Mouse (Mus musculus): ENCODE data around the gene Uncx.

Uncx gene

DNA sequence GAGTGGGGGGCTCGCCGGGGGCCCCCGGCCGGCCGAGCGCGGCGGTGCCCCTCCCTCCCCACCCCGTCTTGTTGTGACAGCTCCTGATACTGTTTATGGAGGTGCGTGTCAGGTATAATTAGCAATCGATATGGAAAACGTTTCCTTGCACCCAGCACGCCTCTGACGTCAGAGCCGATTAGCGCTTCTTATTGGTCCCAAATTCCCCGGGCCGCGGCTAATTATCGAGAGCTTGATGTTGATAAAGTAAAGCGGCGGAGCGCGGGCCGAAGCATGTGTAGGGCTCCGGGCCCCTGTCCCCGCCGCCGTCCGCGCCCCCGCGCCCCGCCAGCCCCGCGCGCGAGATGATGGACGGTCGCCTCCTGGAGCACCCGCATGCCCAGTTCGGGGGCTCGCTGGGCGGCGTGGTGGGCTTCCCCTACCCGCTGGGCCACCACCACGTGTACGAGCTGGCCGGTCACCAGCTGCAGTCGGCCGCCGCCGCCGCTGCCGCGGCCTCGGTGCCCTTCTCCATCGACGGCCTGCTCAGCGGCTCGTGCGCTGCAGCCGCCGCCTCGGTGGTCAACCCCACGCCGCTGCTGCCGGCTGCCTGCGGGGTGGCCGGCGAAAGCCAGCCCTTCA is 466 bp downstream of the Uncx start:
- no peak for DNase-seq

DNA sequence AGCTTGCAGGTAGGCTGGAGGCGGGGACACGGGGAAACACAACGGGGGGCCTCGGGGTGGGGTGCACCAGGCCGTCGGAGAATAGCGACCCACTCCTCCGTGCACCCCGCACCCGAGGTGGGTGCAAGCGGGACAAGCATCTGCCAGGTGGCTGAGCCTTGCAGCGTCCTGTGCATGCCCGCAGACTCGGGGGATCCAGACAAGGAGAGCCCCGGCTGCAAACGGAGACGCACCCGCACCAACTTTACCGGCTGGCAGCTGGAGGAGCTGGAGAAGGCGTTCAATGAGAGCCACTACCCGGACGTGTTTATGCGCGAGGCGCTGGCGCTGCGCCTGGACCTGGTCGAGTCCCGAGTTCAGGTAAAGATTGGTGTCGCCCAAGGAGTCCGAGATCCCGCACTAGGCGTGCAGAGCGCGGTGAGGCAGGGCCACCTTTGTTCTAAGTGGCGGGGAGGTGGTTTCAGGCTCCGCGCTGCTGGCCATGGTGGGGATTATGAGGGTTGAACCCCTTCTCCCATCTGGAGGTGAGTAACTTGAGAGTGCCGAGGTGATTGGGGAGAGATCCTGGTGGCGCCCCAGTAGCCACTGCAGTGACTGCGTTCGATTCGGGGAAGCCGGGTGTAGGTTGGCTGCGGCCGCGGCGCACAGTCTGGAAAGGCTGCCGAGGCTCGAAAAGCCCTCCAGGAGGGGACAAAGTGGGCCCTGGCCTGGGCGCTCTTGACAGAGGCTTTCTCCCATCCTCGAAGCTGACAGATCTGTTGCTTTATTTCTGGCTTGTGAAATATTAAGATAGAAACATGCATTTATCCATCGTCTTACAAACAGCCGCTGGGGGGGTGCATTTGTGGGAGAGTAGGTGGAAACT is 1.2 kb downstream of the Uncx start:
- DNase-seq, result no peak

DNA sequence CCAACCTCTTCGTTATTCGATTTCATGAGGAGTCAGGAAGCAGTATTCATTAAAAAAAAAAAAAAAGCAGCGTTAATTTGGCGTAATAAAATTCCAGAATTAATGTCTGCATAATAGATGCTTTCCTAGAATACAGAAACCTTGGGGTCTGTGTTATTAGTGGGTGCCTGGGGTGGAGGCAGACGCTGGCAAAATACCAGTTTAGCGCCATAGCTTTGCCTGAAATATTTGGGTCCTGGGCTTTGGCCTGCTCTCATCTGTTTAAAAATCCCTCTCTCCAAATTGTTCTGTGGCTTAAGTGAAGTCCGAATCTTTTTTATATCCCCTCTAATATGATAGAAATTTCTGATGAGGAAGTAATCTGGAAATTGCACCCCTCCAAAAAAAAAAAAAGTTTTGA is 1.9 kb downstream of the Uncx start:
- DNase-seq, result no peak

DNA sequence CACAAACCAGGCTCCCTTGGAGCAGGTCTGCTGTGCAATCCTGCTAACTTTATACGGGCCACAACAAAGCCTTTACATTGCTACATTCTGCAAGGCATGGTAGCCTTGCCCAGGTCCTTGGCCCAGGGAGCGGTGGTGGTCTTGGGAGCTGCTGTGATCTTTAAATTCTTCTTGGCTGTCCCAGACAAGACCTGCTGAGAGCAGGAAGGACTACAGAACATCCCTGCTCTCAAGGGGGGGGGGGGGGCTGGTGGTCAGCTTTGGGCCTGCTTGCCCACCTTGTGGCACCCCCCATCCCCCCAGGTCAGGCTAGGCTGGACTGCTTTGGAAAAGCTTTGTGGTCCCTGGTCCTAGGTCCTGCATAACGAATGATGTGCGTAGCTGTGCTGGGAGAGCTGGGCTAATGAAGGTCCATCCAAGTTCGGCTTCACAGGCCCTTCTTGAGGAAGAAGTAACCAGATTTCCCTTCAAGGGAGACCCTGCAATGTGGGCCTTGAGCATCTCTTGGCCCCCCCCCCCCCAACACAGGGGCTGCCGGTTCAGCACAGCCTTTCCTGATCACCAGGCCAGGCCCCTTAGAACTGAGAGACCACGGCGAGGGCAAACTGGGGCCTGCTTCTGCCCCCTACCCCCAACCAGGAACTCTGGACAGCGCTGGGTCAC is 2.5 kb downstream of the Uncx start:
- DNase-seq, result no peak

DNA sequence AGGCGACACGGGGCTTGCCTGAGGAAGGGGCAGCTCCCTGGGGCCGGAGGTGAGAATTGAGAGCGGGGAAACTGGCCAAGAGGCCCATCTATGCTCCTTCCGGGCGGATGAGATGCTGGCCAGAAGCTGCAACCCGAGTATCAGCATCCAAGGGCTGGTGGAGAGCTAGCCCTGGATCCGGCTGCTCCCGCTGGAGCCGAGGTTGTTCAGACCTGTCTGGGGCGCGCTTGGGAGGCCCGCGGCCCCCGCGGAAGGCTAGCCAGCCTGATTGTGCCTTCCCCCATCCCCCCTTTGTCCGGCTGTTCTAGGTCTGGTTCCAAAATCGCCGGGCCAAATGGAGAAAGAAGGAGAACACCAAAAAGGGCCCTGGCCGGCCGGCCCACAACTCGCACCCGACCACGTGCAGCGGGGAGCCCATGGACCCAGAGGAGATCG is 3.1 kb downstream of the Uncx start:
- DNase-seq, result no peak

DNA sequence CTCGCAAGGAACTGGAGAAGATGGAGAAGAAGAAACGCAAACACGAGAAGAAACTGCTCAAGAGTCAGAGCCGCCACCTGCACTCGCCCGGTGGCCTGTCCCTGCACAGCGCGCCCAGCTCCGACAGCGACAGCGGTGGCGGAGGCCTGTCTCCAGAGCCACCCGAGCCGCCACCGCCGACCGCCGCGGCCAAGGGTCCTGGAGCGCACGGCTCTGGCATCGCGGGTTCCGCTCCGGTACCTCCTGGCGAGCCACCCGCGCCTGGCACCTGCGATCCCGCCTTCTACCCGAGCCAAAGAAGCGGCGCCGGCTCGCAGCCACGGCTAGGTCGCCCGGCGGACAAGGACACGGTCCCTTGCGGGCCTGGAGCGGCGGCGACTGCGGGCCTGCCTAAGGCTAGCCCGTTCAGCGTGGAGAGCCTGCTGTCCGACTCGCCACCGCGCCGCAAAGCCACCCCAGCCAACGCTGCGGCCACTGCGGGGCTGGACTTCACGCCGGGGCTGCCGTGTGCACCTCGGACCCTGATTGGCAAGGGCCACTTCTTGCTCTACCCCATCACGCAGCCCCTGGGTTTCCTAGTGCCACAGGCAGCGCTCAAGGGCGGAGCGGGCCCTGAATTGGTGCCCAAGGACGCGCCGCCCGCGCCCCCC is 3.6 kb downstream of the Uncx start:
- DNase-seq, result no peak

DNA sequence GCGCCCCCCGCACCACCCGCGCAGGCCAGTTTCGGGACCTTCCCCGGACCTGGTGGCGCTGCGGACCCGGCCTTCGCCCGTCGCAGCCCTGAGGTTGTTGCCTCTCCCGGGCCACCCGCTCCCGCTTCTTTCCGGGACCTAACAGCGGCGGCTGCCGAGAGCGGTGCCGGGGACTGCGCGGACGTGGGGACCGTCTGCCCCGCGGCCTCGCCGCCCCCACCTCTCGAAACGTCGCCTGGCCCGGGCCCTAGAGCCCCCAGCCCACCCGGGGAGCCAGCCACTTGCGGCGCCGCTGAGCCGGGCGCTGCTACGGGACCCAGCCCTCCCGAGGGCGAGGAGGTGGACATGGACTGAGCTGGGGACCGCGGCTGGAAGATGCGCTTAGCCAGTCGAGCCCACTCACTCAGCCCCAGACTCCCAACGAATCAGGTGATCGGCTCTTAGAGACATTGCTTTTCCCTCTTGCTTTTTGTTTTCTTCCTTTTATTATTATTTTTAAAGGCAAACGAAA is 4.2 kb downstream of the Uncx start:
- DNase-seq, result no peak

DNA sequence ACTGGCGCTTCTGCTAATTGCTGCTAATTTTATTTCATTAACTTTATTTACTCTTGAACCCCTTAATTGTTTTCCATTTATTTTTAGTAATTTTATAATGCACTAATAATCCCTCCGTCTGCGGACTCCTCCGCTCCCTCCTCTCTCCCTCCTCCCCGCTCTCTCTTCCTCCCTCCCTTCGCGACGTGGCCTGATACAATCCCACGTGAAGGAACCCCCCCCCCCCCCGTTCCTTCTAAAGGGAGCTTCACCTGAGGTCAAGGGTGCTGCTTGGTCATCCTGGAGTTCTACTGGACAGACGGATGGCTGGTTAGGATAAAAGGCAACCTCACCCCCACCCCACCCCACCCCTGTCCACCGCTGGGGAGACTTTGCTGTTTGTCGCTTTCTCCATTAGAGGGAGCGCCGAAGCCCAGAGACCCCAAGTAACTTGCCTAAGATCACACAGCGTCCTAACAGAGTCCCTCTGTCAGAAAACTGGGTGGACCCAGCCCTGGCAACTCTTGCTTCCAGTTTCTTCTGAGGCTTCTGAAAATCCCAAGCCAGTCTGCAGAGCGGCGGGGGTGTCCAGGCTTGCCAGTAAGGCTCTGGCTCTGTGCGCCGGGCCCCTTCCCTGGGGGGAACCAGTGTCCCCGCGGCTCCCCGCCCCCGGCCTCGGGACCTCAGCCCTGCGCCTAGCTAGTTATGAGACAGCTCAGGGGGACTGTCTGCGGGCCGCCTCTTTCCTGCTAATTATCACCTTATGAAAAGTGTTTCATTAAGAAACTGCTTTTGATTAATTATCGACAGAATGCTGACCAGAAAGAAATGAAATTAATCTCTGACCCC is 10.4 kb downstream of the Uncx start:
- no peak for DNase-seq

DNA sequence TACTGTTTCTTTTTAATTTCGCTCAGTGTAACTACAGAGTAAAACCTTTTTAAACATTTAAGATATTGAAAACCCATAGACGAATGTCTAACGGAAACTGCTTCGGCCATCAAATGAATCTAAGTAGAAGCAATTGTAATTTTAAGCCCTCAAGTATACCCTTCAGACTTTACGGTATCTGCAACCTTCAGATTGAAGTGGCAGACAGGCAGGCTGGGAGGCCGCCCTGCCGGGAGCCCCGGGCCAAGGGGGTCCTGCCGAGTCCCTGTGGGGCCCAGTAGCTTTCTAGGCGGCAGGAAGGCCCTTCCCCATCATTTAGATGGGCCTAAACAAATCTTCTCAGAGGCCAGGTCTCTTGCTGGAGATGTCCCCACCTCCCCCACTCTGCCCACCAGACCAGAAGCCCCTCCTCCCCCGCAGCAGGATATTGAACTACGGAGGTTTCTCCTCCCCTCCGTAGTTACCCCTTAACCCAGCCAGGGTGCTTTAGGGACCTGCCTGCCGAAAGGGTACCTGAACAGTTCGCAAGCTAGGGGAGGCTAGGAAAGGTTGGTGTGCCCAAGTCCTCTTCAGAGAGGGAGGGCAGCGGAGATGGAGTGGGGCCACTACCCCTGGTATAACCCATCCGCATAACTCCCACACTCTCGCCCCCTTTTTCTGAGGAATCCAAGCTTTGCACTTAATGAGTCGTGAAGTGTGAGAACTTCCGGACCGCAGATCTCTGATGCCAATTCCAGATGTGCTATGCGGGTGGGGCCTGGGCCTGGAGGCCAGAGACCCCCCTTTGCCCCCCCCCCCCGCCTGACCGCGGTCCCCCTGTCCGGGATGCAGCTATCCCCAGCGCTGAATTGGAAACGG is 11.4 kb downstream of the Uncx start:
- DNase-seq, result no peak

DNA sequence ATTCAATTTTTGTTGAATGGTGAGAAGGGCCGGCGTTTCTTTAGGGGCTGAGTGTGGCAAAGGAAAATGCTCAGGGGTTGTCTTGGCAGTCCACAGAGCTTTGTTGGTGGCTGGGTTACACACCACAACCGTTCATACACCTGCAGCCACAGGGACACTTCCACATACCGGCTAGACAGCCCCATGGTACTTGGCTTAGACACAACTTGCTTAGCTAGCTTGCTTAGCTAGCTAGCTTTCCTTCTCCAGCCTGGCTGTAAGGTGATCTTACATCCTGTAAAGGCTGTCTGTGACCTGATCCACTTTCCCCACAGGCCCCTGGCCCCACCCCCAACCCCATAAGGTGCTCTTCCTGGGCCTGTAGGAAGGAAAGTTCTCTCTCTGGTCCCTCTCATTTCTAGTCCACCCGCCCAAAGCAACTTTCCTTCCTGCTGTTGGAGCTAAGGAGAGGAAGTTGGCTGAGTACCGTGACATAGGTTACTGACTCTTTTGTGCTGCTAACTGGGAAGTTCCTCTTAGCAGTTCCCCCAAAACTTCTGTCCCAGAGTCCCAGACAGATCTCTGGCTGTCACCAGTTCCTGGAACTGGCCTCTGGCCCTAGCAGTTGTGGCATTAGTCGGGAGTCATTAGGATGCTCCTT is 12.3 kb downstream of the Uncx start:
- DNase-seq, result no peak

DNA sequence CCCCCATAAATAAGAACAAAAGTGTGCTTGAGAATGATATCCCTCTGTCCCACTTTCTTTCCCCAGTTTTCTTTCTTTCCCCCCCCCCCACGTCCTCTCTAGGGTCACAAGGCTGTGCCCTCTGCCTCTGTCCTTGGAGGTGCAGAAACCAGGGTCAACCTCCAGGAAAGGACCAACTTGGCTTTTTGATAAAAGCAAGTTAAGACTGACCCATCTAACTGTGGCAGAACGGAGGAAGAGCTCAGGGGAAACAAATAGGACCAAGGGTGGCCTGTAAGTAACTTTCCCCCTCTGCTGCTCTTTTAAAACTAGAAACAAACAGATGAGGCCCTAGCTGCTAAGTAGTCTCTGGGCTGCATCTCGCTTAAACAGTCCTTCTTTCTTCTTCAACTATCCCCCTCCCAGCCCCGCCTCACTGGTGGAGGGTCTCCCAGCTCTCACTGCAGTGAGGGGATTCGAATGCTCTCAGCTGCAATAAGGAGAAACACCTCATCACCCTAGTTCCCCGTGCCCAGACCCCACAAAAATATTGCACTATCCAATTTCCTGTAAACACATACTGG is 12.9 kb downstream of the Uncx start:
- no peak for DNase-seq

DNA sequence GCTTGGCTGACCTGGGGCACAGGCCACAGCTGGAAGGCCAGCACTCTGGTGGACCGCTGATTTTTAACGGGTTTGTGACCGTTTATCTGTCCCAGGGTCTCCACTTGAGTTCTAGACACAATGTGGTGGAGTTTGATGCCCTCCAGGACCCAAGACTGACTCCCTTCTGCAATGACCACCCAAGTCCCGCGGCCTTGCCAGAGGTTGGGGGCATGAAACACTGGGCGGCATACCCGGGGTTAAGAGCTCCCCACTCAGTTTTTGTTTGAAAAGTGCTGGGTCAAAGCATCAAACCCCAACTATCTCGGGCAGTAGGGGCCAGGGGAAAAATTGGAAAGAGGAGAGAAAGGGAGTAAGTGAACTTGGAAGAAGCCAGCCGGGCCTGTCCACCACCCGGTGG is 13.8 kb downstream of the Uncx start:
- DNase-seq, result no peak

DNA sequence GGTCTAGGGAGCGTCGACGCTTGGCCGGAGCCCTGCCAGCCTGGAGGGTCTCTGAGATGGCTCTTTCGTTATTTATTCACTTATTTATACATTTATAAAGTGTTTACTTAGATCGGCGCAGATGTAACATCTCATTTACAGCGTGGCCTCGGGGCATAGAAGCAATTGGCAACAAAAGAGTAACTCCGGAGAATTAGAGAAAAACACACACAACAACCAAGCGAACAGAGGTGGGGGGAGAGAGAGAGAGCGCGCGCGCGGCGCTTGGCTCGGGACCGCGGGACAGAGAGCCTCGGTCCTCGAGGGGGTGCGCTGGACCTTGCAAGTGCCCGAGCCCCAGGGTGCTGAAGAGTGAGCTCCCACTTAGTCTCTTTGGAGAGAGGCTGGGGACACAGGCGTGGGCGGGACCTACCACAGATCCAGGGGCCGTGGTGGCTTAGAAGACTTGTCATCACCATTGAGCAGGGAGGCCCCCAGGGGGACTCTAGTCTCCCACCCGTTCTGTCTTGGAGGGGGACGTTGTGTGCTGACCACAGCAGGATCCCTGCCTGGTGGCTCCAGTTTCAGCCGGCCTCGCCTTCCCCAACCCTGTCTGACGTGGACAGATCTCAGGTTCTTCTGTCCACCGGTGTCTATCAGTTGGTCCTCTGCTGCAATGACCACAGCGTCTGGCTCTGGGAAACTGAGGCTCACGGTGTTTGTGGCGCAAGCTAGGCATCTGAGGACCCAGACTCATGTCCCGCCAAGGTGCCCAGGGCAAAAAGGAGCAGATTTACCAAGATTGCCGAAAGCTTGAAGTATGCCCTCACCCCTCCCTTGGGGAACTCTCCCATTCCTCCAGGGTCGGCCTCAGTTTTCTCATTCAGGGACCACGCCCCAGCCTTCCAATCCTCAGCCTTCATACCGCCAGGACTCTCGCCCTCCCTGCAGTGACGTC is 14.5 kb downstream of the Uncx start:
- no peak for DNase-seq

DNA sequence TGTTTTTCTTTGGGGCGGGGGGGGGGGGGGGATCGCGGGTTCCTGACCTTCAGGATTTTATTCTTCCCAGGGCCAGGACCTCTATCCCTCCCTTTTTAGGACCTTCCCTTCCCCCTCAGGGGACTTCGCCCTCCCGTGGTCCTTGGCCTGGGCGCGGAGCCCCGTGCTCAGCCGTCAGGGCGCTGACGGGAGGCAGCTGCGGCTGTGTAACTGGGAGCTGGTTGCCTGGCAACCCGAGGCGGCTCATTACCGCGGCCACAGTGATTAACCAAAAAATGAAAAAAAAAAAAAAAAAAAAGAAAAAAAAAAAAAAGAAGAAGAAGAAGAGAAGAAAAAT is 15.1 kb downstream of the Uncx start:
- no peak for DNase-seq

DNA sequence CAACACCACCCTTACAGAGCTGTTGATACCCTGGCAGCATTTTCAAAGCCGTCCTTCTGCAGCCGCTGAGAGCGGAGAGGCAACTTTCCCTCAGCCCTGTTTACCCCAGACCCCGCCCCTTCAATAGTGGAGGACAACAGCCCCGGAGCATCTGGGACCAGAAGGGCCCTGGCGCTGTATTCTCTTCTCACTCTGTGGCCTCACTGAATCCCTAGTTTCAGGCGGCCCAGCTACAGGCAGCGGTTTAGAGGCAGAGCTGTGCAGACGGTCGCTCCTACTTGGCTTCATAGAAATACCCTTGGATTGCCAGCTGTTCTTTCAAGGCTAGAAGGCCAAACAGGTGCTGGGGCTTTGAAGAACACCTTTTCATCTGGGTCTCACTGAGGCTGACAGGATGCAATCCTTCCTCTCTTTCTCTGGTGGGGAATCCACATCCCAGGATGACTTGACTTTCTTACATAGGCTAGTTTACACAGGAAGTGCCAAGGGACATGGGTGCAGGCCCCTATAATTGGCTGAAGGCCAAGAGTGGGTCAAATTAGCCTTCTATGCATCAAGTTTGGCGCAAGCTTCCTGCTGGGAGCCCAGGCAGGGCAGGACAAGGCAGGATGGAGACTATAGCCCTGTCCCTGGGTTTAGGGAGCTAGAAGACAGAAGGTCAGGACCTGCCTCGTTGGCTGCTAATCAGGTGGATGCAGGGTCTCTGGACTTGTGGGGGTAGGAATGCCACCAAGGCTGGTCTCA is 15.8 kb downstream of the Uncx start:
- no peak for DNase-seq

DNA sequence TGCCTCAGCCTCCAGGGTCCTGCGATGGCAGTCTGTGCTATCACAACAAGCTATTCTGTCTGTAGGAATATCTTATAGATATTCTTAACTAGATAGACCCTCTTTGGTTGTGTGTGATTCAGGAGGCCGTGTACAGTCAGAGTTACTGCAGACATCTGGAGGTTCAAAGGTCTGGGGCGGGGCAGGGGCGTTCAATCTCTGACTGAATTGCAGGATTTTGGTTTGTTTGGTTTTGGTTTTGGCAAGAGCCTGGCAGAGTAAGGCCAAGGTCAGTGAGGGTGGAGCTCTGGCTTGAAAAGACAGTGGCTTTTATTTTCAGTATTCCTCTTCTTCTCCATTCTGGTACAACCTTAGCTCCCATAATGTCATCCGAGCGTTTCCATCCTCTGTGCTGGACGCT is 16.5 kb downstream of the Uncx start:
- DNase-seq, result no peak

DNA sequence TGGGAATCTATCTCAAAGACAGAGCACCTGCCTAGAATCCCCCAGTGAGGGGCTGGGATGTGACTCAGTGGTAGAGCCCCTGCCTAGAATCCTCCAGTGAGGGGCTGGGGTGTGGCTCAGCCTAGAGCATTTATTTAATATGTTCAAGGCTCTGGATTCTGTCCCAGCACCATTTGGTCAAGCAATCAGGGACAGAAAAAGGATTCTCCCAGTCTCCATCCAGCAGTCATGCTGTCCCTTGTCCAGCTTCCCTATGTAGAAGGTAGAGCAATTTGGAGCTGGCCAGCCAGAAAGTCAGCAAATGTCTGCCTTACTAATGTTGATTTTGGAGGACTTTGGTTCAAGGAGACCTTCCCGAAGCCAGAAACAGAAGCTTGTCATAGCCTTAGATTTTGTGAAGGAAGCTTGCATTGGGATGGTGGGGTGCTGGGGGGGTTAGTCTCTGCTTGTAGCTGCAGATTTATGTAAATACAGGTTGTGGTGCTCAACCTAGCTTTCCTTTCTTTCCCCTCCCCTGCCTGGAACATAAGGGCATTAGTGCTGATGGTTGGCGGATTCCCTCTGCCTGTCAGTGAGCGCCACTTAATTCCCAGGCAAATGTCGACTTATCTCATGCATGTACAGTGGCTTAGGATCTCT is 18.2 kb downstream of the Uncx start:
- no peak for DNase-seq

DNA sequence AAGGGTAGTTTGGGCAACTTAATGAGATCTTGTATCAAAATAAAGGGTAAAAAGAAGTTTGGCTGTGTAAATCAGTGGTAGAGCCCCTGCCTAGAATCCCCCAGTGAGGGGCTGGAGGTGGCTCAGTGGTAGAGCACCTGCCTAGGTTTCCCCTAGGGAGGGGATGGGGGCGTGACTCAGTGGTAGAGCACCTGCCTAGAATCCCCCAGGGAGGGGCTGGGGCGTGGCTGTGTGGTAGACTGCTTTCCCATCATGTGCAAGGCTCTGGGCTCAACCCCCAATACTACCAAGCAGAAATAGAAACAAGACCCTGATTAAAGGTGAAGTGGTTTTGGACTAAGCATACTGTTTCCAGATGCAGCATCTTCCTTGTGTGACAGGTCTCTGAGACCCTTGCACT is 21.4 kb downstream of the Uncx start:
- no peak for DNase-seq
